Mouse (Mus musculus) spleen, postnatal 4 days (tissue): ENCODE measurements around the gene Tcf20.

ENCODE experiments used
- DNase-seq, 2 experiments: peaks; one replicate each; pipeline ENCODE4 v3.0.0; 2022; ENCODE audit warnings: low spot score in 2 of 2

Tcf20 gene

GRCm38 (mm10) chr15:82992911-82993310 is 5.2 kb upstream of the Tcf20 start:
- DNase-seq: no peak

GRCm38 (mm10) chr15:82992079-82992783 is 4.6 kb upstream of the Tcf20 start:
- DNase-seq: no peak

- DNase-seq: no peak
Observed at GRCm38 (mm10) chr15:82989190-82989704, 1.6 kb upstream of the Tcf20 start.

GRCm38 (mm10) chr15:82987014-82987731 is 499 bp downstream of the Tcf20 start:
- peak in 1 of 2 experiments; percentile 71 for DNase-seq

GRCm38 (mm10) chr15:82984574-82984973 is 3.1 kb downstream of the Tcf20 start:
- DNase-seq: no peak

GRCm38 (mm10) chr15:82984097-82984496 is 3.6 kb downstream of the Tcf20 start:
- DNase-seq: no peak

- no peak for DNase-seq
Observed at GRCm38 (mm10) chr15:82983416-82984026, 4.2 kb downstream of the Tcf20 start.

- no peak for DNase-seq
Observed at GRCm38 (mm10) chr15:82982724-82983415, 4.8 kb downstream of the Tcf20 start.

- DNase-seq: no peak
Observed at GRCm38 (mm10) chr15:82981676-82982520, 5.8 kb downstream of the Tcf20 start.

GRCm38 (mm10) chr15:82979531-82979930 is 8.1 kb downstream of the Tcf20 start:
- no peak for DNase-seq

- no peak for DNase-seq
Observed at GRCm38 (mm10) chr15:82974471-82974870, 13.2 kb downstream of the Tcf20 start.

GRCm38 (mm10) chr15:82969206-82969721 is 18.4 kb downstream of the Tcf20 start:
- no peak for DNase-seq

GRCm38 (mm10) chr15:82968449-82968848 is 19.2 kb downstream of the Tcf20 start:
- no peak for DNase-seq

- DNase-seq: no peak
Observed at GRCm38 (mm10) chr15:82967947-82968346, 19.7 kb downstream of the Tcf20 start.

GRCm38 (mm10) chr15:82964266-82964825 is 23.3 kb downstream of the Tcf20 start:
- no peak for DNase-seq

GRCm38 (mm10) chr15:82963556-82964156 is 24.0 kb downstream of the Tcf20 start:
- no peak for DNase-seq

- no peak for DNase-seq
Observed at GRCm38 (mm10) chr15:82963090-82963489, 24.6 kb downstream of the Tcf20 start.

GRCm38 (mm10) chr15:82962536-82962935 is 25.1 kb downstream of the Tcf20 start:
- no peak for DNase-seq

GRCm38 (mm10) chr15:82960786-82961561 is 26.7 kb downstream of the Tcf20 start:
- DNase-seq: no peak
